Mouse (Mus musculus) right cerebral cortex, postnatal 36 days (tissue): ENCODE measurements at regions not wholly inside any gene's neighbourhood (a gene's known extent, or its start where the extent isn't known, plus 50 kb on each side); places are given as distances from the start of the nearest gene placed in this dataset.
A peak's percentile ranks its signal among the peaks of the same experiment; 100 is the strongest.

ENCODE experiments used
- DNase-seq, 2 experiments: peaks; one replicate each; pipeline ENCODE4 v3.0.0; 2022; ENCODE audit warnings: low spot score in 2 of 2, mixed read lengths in 1 of 2

DNA sequence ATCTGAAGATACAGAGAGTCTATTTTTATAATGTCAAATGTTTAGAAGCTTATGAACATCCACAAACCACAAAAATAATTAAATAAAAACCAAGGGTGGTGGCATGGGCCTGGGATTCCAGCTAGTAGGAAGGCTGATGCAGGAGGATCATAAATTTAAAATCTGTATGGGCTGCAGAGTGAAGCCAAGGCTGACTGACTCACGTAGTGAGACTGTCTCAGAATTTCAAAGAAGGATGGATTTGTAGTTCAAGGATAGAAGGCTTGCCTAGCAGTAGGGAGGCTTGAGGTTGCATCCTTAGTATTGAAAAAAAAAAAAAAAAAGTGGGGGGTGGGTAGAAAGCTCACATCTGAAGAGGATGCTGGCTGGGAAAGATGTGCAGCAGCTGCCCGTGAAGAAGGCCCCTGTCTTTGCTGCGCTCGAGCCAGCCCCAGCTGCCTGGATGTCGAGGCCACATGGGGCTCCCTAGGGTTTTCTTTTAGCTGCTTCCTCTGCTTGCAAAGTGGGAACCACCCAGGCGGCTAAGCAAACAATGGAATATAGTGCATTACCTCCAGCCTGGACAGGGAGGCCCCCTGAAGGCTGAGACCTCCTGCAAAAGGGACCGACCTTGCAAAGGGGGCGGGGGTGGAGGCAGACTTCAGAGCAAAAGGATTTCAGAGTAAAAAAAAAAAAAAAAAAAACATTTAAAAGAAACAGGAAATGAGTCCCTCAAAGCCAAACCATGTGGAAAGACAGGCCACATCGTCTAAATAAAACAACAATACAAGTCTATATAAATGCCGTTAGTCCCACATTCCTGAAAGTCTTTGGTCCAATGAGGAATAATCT lies 101.3 kb downstream of the Tmco5 start:
- no peak for DNase-seq

DNA sequence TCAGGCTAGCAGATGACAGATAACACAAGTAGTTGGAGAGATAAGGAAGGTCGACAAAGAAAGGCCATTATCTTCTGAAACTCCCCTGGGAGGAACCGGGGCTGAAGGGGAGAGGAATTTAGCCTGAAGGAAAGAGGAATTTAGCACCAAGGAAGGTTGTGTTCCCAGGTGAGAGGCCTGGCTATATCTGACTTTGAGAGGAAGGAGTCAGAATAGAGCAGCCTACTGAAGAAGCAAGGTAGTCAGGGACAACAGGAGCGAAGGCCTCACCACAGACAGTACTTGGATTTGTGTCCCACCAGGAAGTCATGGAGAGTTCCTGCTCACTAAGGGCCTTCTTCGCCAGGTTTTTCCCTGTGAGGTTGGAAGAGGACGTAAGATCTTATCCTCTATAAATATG lies 102.2 kb downstream of the Tmco5 start:
- no peak for DNase-seq

DNA sequence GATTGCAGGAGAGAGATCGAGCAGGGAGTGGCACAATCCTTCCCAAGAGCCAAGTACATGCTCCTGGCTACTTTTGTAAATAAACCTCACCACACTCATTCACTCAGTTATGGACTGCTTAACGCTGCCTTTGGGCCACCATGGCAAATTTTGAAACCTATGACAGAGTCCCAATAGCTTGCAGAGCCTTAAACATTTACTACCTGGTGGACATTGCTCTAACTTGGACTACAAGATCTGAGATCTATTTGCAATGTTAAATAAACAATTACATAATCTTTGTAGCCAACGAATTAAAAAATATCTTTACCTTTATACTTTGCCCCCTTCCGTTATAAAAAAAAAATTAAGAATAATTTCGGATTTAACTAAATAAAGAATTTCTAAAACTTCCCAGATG lies 104.9 kb downstream of the Tmco5 start:
- DNase-seq = no peak

DNA sequence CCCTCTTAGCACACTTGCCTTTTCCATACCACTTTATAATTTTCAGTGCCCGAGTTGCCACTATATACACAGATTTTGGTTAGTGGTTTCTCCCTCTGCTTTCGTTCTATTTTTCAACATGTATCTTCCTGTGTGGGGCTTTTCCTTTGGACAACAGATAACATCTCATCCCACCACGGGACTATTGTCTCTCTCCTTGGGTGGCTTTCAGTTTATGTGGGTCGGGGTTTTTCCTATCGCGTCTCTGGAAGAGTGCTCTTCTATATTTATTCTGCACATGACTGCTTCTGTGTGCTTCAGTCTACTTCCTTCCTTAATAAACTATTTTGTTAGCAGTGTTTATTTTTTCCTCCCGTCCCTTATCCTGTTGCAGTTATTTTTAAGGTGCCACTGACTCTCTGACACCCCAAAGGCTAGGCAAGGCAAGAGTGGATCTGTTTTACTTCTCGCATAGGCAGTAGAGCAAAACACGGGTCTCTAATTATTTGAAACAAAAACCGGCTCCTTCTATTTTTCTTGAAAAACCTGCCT lies 105.4 kb downstream of the Tmco5 start:
- DNase-seq = no peak

DNA sequence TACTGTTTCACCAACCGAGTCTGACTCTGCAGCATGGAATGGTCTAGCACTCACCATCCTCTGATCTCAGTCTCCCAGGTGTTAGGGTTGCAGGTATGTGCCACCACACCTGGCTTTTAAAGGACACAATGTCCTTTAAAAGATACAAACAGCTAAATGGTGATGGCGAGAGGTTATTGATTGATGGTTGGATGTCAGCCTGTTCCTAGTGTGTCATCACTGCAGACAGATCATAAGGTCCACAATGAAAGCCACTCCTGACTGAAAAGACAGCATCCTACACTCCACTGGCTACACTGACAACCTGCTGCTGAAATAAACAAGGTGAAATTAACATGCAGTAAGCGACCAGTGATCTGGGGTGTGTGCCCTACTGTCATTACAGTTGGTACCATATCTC lies 106.1 kb downstream of the Tmco5 start:
- no peak for DNase-seq

DNA sequence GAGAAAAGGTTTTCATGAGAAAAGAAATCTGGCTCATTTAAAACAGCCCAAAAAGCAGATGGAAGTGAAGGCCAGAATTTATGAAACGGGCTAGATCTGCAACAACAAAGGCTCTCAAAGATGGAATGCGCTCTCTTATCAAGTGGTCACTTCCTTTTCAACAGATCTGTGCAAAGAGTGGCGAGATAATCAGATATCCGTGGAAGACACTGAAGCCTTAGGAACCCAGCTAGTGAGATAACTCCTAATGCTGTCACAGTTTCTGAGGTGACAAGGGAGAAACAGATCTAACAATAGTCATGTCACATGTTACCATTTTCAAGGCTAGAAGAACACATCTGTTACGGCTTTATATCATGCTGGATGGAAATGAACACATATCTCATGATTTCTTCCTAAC lies 107.1 kb downstream of the Tmco5 start:
- no peak for DNase-seq

DNA sequence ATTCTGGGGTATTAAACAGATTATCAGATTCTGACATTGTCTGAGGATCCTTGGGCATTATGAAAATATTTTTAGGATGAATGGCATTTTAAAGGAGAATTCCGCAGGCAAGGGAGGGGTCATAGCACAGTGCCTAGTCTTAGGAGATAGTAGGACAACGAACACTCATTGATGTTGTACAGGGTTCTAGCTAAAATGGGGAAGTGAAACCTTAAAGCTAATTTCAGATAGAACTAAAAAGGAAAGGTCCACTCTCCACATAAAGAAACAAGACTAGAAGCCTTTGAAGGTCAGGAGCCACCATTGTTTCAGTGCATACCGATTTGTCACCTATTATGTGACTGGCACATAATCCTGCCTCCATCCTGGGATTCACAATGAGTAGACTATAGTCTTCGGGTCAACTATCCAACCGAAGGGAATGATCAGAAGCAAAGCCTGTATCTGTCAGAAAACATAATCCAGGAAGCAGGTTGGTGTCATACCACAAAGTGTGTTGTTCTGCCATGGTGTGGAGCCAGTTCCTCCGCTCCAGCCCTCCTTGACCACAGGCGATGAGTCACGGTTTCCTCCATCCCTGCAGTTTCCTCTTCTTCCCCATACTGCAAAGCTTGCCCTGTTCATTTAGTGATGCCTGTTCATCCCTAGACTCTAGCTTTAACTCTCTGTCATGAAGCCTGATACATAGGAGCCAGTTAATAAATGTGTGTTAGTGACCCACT lies 110.6 kb downstream of the Tmco5 start:
- DNase-seq = no peak

DNA sequence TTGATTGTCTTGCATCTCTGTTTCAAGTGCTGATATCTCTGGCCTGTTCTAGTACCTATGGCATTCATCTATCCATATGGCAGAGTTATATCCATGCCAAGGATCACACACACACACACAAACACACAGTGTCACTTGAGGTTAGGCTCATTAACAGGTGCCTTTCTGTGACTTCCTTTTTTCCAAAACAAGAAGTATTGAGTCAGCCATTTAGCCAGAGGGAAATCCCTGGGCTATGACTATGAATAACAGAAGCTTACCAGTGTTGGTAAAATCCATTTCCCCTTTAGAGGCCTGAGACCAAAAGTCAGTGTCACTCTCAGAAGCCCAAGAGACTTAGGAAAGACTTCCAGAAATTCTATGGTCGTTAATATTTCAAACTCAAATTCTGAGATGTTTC lies 111.6 kb downstream of the Tmco5 start:
- no peak for DNase-seq

DNA sequence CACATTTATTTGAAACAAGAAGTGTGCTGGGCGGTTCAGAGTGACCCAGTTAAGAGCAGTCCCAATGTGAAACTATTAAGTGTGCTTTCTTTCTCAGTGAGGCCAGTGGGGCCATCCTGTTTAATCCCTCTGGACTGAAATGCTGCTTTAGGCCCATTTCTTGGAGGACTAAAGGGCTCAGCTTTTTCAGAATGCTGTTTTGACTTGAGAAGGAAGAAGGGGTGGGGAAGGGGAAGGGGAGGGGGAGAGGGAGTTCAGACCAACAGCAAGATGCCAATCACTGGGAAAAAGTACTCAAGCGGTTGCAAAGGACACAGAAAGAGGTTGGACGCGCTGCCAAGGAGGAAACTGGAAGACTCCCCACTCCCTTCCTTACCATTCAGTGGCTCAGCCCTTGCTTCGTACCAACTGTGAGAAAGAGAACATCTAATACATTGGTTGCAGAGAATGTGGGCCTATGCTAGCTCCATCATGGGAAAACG lies 113.1 kb downstream of the Tmco5 start:
- DNase-seq = no peak

DNA sequence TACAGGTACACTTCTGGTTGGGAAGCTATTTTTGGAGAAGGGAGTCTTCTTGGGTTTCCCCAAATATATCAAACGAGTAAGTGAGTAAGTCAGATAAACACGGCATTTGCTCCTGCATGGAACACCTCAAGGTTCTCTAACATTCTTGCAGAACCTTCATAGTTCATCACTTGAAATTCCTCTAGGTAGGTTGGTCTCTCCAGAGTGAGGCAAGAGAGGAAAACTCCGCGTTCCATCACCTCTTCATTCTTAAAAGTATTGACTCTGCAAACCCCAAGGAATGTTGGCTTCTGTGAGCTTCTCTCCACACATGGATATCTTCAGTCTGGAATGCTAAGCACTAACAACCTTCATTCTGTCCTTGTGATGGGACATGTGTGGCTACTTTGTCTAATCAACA lies 115.2 kb downstream of the Tmco5 start:
- no peak for DNase-seq

DNA sequence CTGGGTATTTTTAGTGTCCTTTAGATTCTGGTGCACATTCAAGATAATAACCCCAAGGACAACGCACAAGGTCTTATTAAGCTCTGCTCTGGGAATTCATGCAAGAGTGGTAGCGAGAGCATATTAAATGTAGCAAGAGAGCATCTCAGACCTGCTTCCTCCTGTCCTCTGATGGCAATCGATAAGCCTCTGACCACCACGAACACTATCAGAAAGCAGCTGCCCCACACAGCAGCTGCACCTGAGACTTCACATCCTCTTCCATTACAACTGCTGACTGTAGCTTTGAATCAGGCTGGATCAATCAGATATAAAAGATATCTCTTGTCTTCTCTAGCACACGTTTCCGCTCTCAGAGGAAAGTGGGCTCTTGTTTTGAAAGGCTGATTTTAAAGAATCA lies 117.8 kb downstream of the Tmco5 start:
- DNase-seq = no peak

DNA sequence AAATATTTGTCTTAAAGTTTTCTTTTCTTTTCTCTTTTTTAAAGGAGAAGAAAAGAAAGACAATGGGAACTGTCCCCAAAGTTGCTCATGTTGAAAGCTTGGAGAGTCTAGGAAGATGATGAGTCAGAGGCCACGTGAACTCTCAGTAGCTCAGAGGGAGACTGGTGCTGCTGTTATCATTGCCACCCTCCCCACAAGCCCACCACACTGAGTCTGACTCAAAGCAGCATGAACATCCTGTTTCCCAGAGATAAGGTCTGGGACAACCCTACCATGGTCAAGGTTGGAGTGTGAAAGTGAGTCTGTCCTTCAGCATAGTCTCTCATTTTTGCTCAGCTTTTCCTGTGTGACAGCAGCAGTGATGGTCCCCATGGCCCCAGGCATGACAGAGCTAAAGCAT lies 120.3 kb downstream of the Tmco5 start:
- DNase-seq = no peak

DNA sequence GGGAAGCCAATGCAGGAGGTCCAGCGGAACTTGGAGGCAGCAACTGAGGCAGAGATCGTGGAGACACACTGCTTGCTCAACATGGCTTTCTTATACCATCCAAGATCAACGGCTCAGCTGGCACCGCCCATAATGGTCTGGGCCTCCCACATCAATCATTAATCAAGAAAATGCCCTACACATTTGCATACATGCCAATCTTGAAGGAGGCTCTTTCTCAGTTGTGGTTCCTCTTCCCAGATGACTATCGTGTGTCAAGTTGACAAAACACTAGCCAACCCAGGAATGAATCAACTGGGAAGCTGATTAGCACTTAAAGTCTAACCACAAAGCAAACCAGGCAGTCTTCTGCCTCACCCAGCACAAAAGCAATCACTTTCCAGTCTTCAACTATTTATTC lies 121.1 kb downstream of the Tmco5 start:
- DNase-seq = no peak

DNA sequence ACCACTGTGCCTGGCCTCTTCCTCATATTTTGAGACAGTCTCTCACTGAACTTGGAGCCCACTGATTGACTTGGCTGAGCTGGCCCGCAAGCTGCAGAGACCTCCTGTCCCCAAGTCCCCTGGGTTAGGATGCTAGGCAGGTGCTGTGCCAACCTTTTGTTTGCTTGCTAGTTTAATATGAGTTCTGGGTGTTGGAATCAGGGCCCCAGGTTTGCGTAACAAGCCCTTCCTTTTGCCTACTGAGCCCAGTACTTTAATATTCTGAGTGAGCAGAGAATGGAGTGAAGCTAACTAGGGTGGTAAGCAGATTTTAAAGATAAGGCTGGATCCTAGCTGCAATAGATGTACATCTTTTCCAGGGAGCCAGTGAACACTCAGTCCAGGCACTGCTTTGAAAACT lies 117.2 kb upstream of the Spred1 start:
- DNase-seq = no peak

DNA sequence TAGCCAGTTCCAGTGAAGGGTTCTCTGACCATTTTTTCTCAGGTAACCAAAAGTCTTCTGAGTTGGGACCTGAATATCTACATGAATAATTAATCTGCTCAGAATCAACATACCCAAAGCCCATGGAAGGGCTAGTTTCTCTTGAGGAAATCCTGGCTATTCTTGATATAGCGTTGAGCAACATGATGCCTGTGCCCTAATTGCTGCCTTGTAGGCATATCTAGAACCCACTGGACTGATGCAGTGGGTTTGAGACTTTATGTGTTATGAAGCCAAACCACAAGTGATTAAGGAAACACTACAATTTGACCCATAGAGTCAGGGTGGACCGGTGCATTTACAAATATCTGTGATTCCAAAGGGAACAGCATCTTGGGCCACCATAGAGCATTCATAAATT lies 114.3 kb upstream of the Spred1 start:
- no peak for DNase-seq

DNA sequence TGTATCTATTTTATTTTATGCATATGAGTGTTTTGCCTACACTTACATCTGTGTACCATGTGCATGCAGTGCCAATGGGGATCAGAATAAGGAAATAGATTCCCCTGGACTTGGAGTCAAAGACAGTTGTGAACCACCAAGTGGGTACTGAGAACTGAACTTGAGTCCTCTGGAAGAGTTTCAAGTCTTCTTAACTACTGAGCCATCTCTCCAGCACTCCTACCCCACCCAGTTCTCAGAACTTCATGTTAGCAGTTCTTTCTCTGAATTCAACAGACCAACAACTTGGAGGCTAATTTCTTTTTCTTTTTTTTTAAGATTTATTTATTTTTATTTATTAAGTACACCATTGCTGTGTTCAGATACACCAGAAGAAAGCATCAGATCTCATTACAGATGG lies 112.3 kb upstream of the Spred1 start:
- no peak for DNase-seq

DNA sequence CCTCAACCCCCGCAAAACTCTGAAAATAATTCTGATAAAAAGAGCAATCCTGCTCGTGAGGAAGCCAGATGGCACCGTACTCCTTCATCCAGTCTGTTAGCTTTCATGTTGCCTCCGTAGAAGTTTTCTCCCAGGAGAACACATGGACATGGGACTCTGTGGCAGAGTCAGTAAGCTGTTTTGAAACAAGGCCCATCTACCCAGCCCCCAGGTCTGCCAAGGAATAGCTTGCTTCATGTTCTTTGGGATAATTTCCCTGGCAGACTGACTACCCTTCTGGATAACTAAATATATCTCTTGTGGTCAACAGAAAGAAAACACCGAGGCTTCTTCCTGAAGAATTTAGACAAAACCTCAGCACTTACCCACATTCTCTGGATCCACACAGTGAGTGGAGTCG lies 111.2 kb upstream of the Spred1 start:
- DNase-seq = peak; percentile 26 to 33

DNA sequence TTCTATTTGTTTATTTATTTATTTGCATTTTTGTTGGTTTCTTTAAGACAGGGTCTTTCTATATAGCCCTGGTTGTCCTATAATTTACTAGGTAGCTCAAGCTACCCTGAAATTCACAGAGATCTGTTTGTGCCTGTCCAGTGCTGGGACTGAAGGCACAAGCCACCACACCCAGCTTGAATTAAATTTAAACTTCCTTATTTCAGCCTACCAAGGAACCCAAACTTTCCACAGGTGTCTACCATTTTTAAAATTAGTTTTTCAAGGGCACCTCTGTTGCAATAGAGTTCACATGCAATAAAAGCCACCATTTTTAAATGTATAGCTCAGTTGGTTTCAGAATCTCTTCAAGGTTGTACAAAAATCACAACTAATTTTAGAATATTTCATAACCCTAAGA lies 110.2 kb upstream of the Spred1 start:
- no peak for DNase-seq

DNA sequence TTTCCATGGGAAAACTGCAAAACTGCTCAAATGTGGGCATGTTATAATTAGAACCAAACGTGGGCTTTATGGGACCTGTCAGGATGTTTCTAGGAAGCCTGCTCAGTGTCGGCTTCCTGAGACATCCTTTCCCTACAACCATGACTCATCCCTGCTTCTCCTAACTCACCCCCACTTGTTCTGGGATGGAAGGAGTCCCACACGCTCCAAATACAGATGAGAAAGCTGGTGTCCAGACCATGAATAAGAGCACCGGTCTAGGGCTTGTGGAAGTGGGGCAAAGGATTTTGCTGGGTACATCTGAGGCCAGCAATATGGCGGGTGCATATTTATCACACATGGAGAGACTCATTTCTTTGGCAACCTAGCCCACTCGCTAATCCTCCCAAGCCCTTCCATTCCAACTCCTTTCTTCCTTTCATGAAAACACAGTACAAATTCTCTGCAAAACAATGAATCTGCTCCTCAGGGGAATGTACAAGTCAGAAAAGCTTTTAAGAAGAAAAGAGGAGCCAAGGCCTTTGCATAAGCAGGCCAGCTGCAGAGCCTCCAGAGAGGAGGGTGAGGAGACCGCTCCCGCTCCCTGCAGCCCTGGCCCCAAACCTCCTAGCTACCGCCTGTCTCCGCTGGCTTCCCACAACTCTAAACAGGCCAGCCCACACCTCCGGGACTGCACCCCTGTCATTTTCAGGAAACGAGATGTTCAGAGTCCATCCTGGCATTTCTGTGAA lies 103.1 kb upstream of the Spred1 start:
- peak; percentile 66 to 87 for DNase-seq

DNA sequence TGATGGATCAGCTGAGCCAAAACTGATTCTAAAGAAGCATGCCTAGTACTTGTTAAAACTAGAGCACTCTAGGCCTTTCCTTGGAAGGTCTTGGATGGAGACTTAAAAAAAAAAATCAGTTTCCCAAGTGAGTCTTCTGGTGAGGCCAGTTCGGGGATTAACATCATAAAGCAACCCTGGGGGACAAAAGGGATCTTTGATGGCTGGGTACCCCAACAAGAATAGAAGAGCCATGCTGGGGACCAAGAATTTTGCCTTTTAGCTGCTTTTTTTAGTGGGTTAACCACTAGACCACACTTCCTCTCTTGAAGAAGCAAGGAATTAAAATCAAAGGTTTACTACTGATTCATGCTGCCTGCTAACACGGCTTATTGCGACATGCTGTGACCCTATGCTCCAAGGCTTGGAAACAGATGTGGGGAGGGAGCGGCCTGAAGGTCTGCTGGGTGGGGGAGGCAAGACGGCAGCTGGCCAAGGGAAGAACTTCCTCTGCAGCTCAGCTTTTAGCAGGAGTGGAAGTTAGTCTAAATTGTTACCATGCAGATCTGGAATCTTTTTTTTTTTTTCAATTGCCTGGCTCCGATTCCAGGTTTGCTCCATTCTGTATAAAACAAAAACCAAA lies 102.1 kb upstream of the Spred1 start:
- DNase-seq = peak in 1 of 2 experiments; percentile 19

DNA sequence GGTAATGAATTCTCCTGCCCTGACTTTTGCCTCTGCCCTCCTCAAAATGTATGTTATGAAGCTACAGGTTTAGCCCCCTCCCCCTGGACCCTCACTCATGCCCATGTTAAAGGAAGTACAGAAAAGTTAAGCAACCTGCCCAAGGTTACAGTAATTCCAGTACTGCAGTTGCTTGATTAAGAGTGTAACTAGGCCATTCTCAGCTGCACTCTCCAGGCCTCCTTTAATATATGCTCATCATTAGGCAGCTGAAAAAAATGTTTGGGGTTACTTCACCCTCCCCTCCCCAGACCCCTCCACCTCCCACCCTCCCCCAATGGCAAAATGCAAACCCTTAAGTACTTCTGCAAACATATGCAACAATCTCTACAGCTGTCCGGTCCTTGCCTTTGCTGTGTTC lies 101.6 kb upstream of the Spred1 start:
- no peak for DNase-seq

DNA sequence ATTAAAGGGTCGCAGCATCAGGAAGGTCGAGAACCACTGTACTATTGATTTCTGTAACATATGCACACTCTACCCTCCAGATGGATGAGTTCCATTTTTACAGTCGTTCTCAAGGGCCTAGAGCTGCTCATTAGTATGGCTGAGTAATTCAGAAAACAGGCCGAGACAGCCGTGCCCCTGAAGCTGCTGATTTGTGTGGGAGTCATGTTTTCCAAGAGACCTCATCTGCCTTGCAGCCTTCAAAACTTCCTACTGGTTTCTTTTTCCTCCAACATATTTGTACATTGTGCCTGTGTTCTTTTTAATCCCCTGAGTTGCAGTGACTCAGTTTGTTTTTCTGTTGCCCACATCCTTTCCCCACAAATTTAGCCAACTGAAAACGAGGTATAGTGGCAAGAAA lies 99.4 kb upstream of the Spred1 start:
- no peak for DNase-seq
